Mouse (Mus musculus): ENCODE measurements at regions not wholly inside any gene's neighbourhood (a gene's known extent, or its start where the extent isn't known, plus 50 kb on each side); places are given as distances from the start of the nearest gene placed in this dataset.
A peak's percentile ranks its signal among the peaks of the same experiment; 100 is the strongest.

DNA sequence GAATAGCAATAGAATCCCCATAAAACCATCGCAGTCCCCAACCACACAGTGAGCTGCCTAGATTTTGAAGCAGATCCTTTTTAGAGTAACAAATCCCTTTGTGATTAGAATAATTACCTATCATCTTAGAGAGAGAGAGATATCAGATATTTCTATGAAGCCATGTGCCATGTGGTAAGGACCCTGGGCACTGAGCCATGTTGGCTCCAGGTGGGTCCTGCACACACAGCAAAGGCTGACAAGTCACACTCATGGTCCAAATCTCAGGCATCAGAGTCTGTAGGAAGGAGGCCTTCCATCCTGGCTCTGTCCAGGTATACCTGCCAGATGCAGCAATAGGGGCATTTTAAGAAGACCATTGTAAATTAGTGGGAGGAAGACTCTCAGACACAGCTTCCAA is 73.6 kb upstream of the Mrps9 start:
- no peaks in the 10 kb centered on the region for H3K36me3 ChIP-seq (ENCODE audit: control insufficient read depth, insufficient read depth, low read length)
- H3K9me3 ChIP-seq (ENCODE audit: control insufficient read depth, low read length): no peaks in the 10 kb centered on the region
- no peak for ATAC-seq (ENCODE audit: low FRiP score, low TSS enrichment)
- no peak overlapping the region for H3K27ac ChIP-seq (ENCODE audit: low read depth, low read length)
- WGBS: 84% methylated on average over 1 of the region's 1 CpGs
- no peak overlapping the region for H3K9ac ChIP-seq (ENCODE audit: low read depth, low read length)
- no peak overlapping the region for H3K4me2 ChIP-seq (replicated peaks; ENCODE audit: low read depth, low read length)
- no peaks in the 10 kb centered on the region for H3K27me3 ChIP-seq (ENCODE audit: control insufficient read depth, insufficient read depth, low read length)
- 0 out of 2 replicates have a peak, but pooled peaks cover 6% of the 10 kb centered on the region for H3K4me1 ChIP-seq (ENCODE audit: control insufficient read depth, insufficient read depth, low read length)
- H3K4me3 ChIP-seq (ENCODE audit: low read length): no peak overlapping the region

DNA sequence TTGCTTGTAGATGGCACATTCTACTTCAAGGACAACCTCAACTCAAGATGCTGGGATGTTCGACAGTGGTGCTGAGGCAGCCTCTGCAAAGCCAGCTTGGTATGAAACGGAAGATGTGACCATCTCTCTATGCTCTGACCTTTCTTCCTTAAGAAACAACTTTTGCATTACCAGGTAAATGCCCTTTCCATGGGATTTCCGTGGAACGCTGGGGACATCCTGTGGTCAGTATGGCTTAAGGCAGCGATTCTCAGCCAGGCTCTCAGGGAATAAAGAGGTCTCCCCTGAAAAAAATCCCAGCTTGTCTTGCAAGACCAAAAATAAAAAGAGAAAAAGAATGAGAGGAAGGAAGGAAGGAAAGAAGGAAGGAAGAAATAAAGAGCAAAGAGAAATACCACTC is 71.3 kb upstream of the Mrps9 start:
- Histone ChIP-seq H3K27me3 (ENCODE audit: control insufficient read depth, insufficient read depth, low read length) (no peaks in the 10 kb centered on the region), H3K4me2 (replicated peaks; ENCODE audit: low read depth, low read length) (no peak overlapping the region), H3K4me1 (ENCODE audit: control insufficient read depth, insufficient read depth, low read length) (0 out of 2 replicates have a peak, but pooled peaks cover 2% of the 10 kb centered on the region), H3K36me3 (ENCODE audit: control insufficient read depth, insufficient read depth, low read length) (no peaks in the 10 kb centered on the region), H3K4me3 (ENCODE audit: low read length) (no peak overlapping the region), H3K9me3 (ENCODE audit: control insufficient read depth, low read length) (no peaks in the 10 kb centered on the region), H3K27ac (ENCODE audit: low read depth, low read length) (no peak overlapping the region), H3K9ac (ENCODE audit: low read depth, low read length) (no peak overlapping the region)
- no peak for ATAC-seq (ENCODE audit: low FRiP score, low TSS enrichment)
- WGBS: 37% methylated on average over 5 of the region's 5 CpGs

- WGBS: 39% methylated on average over 15 of the region's 15 CpGs
- H3K4me1 ChIP-seq (ENCODE audit: control insufficient read depth, insufficient read depth, low read length): 0 out of 2 replicates have a peak, but pooled peaks cover 2% of the 10 kb centered on the region
- H3K36me3 ChIP-seq (ENCODE audit: control insufficient read depth, insufficient read depth, low read length): no peaks in the 10 kb centered on the region
- ATAC-seq (ENCODE audit: low FRiP score, low TSS enrichment): no peak
- H3K27ac ChIP-seq (ENCODE audit: low read depth, low read length): no peak overlapping the region
- H3K4me2 ChIP-seq (replicated peaks; ENCODE audit: low read depth, low read length): peak overlapping the region; percentile 26
- no peaks in the 10 kb centered on the region for H3K27me3 ChIP-seq (ENCODE audit: control insufficient read depth, insufficient read depth, low read length)
- no peak overlapping the region for H3K4me3 ChIP-seq (ENCODE audit: low read length)
- H3K9me3 ChIP-seq (ENCODE audit: control insufficient read depth, low read length): no peaks in the 10 kb centered on the region
- H3K9ac ChIP-seq (ENCODE audit: low read depth, low read length): no peak overlapping the region
Measured at GRCm38 (mm10) chr1:42780266-42780665, 70.8 kb upstream of the Mrps9 start.

GRCm38 (mm10) chr1:42781533-42781932 is 69.5 kb upstream of the Mrps9 start:
- Histone ChIP-seq H3K36me3 (ENCODE audit: control insufficient read depth, insufficient read depth, low read length) (no peaks in the 10 kb centered on the region), H3K4me1 (ENCODE audit: control insufficient read depth, insufficient read depth, low read length) (0 out of 2 replicates have a peak, but pooled peaks cover 2% of the 10 kb centered on the region), H3K9ac (ENCODE audit: low read depth, low read length) (no peak overlapping the region), H3K4me2 (replicated peaks; ENCODE audit: low read depth, low read length) (no peak overlapping the region), H3K27me3 (ENCODE audit: control insufficient read depth, insufficient read depth, low read length) (no peaks in the 10 kb centered on the region), H3K9me3 (ENCODE audit: control insufficient read depth, low read length) (no peaks in the 10 kb centered on the region), H3K4me3 (ENCODE audit: low read length) (no peak overlapping the region), H3K27ac (ENCODE audit: low read depth, low read length) (no peak overlapping the region)
- no peak for ATAC-seq (ENCODE audit: low FRiP score, low TSS enrichment)
- WGBS: 72% methylated on average over 8 of the region's 8 CpGs

GRCm38 (mm10) chr1:42783072-42783672 is 67.9 kb upstream of the Mrps9 start:
- Histone ChIP-seq H3K9me3 (ENCODE audit: control insufficient read depth, low read length) (no peaks in the 10 kb centered on the region), H3K4me2 (replicated peaks; ENCODE audit: low read depth, low read length) (no peak overlapping the region), H3K27me3 (ENCODE audit: control insufficient read depth, insufficient read depth, low read length) (no peaks in the 10 kb centered on the region), H3K36me3 (ENCODE audit: control insufficient read depth, insufficient read depth, low read length) (no peaks in the 10 kb centered on the region), H3K27ac (ENCODE audit: low read depth, low read length) (no peak overlapping the region), H3K4me3 (ENCODE audit: low read length) (no peak overlapping the region), H3K9ac (ENCODE audit: low read depth, low read length) (no peak overlapping the region), H3K4me1 (ENCODE audit: control insufficient read depth, insufficient read depth, low read length) (0 out of 2 replicates have a peak, but pooled peaks cover 2% of the 10 kb centered on the region)
- WGBS: 74% methylated on average over 7 of the region's 7 CpGs
- no peak for ATAC-seq (ENCODE audit: low FRiP score, low TSS enrichment)

- no peak overlapping the region for H3K27ac ChIP-seq (ENCODE audit: low read depth, low read length)
- 49% methylated on average over 7 of the region's 7 CpGs for WGBS
- H3K4me2 ChIP-seq (replicated peaks; ENCODE audit: low read depth, low read length): no peak overlapping the region
- H3K9ac ChIP-seq (ENCODE audit: low read depth, low read length): no peak overlapping the region
- H3K4me3 ChIP-seq (ENCODE audit: low read length): no peak overlapping the region
- no peaks in the 10 kb centered on the region for H3K27me3 ChIP-seq (ENCODE audit: control insufficient read depth, insufficient read depth, low read length)
- H3K36me3 ChIP-seq (ENCODE audit: control insufficient read depth, insufficient read depth, low read length): no peaks in the 10 kb centered on the region
- H3K9me3 ChIP-seq (ENCODE audit: control insufficient read depth, low read length): 0 out of 2 replicates have a peak, but pooled peaks cover 2% of the 10 kb centered on the region
- no peak for ATAC-seq (ENCODE audit: low FRiP score, low TSS enrichment)
- no peaks in the 10 kb centered on the region for H3K4me1 ChIP-seq (ENCODE audit: control insufficient read depth, insufficient read depth, low read length)
Measured at GRCm38 (mm10) chr1:42787240-42787639, 63.8 kb upstream of the Mrps9 start.

GRCm38 (mm10) chr1:42788413-42788812 is 62.6 kb upstream of the Mrps9 start:
- Histone ChIP-seq H3K9me3 (ENCODE audit: control insufficient read depth, low read length) (peaks cover 5% of the 10 kb centered on the region; the same call in 1 of the 2 replicates), H3K4me2 (replicated peaks; ENCODE audit: low read depth, low read length) (no peak overlapping the region), H3K27me3 (ENCODE audit: control insufficient read depth, insufficient read depth, low read length) (no peaks in the 10 kb centered on the region), H3K27ac (ENCODE audit: low read depth, low read length) (no peak overlapping the region), H3K36me3 (ENCODE audit: control insufficient read depth, insufficient read depth, low read length) (no peaks in the 10 kb centered on the region), H3K4me1 (ENCODE audit: control insufficient read depth, insufficient read depth, low read length) (no peaks in the 10 kb centered on the region), H3K9ac (ENCODE audit: low read depth, low read length) (no peak overlapping the region), H3K4me3 (ENCODE audit: low read length) (no peak overlapping the region)
- WGBS: 82% methylated on average over 6 of the region's 6 CpGs
- no peak for ATAC-seq (ENCODE audit: low FRiP score, low TSS enrichment)
